Mouse (Mus musculus) intestine, embryonic 15.5 days (tissue): ENCODE measurements at regions not wholly inside any gene's neighbourhood (a gene's known extent, or its start where the extent isn't known, plus 50 kb on each side); places are given as distances from the start of the nearest gene placed in this dataset.

Source experiments
- ATAC-seq: fragments of 200-750 bp; cut with Nextera tagmentation; 2 replicates; pipeline ENCODE4 v1.8.0; 2017; ENCODE audit warnings: moderate TSS enrichment, moderate library complexity
- H3K27ac ChIP-seq: fragments of 300-500 bp; sonication (generic); 2 replicates; pipeline ENCODE4 v1.5.1; 2015; ENCODE audit warnings: mild to moderate bottlenecking, inconsistent platforms
- H3K27me3 ChIP-seq: fragments of 300-500 bp; sonication (generic); replicated peaks from 2 replicates; pipeline ENCODE4 v1.6.1; 2015; ENCODE audit warnings: inconsistent platforms
- H3K36me3 ChIP-seq: fragments of 300-500 bp; sonication (generic); 2 replicates; pipeline ENCODE4 v1.6.1; 2015; ENCODE audit warnings: inconsistent platforms
- H3K4me1 ChIP-seq: fragments of 300-500 bp; sonication (generic); replicated peaks from 2 replicates; pipeline ENCODE4 v1.6.1; 2015; ENCODE audit warnings: inconsistent platforms
- H3K4me2 ChIP-seq: fragments of 300-500 bp; sonication (generic); replicated peaks from 2 replicates; pipeline ENCODE4 v1.6.1; 2015; ENCODE audit warnings: mild to moderate bottlenecking, inconsistent platforms
- H3K4me3 ChIP-seq: fragments of 300-500 bp; sonication (generic); replicated peaks from 2 replicates; pipeline ENCODE4 v1.5.1; 2015; ENCODE audit warnings: inconsistent platforms
- H3K9ac ChIP-seq: fragments of 300-500 bp; sonication (generic); 2 replicates; pipeline ENCODE4 v1.6.1; 2015; ENCODE audit warnings: inconsistent platforms
- H3K9me3 ChIP-seq: fragments of 300-500 bp; sonication (generic); 2 replicates; pipeline ENCODE4 v1.6.1; 2016; ENCODE audit warnings: inconsistent platforms
- WGBS: fragments of 180-500 bp; shearing (Covaris S2); methylation state at CpG from one replicate; pipeline ENCODE4 v1.1.7; 2015; 5-methylcytosine and 5-hydroxymethylcytosine counted together

- no peak overlapping the region for H3K27ac ChIP-seq
- no peak for ATAC-seq
- no peaks in the 10 kb centered on the region for H3K9me3 ChIP-seq
- H3K36me3 ChIP-seq = no peaks in the 10 kb centered on the region
- H3K27me3 ChIP-seq = no peaks in the 10 kb centered on the region
- no peak overlapping the region for H3K4me2 ChIP-seq
- H3K9ac ChIP-seq = no peak overlapping the region
- no peak overlapping the region for H3K4me3 ChIP-seq
- no peaks in the 10 kb centered on the region for H3K4me1 ChIP-seq
These were observed 320.3 kb upstream of the Gm9747 start for GRCm38 (mm10) chr1:81912607-81913006.

GRCm38 (mm10) chr1:81913561-81913964 is 319.3 kb upstream of the Gm9747 start:
- Histone ChIP-seq H3K4me3 (no peak overlapping the region), H3K36me3 (no peaks in the 10 kb centered on the region), H3K9ac (no peak overlapping the region), H3K27me3 (no peaks in the 10 kb centered on the region), H3K4me2 (no peak overlapping the region), H3K27ac (no peak overlapping the region), H3K4me1 (no peaks in the 10 kb centered on the region), H3K9me3 (no peaks in the 10 kb centered on the region)
- 81% methylated on average over 4 of the region's 4 CpGs for WGBS
- no peak for ATAC-seq

DNA sequence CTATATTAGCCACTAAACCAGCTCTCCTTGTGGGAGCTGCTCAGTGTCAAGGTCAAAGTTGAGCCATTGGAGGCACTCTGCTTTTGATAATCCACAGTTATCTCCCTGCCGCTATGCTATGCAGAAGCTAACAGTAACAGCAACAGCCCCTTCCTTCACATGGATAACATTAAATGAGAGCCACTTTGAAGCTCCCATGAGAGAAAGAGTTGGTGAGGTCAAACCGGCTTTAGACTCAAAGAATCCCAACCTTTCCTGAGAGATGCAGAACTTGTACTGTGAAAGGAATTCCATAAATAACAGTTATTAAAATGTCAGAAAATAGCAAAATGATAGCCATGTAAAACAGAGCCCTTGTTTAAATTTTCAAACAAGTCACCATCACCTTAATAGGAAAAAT is 316.1 kb upstream of the Gm9747 start:
- Histone ChIP-seq H3K27ac (no peak overlapping the region), H3K9me3 (no peaks in the 10 kb centered on the region), H3K4me3 (no peak overlapping the region), H3K27me3 (no peaks in the 10 kb centered on the region), H3K9ac (no peak overlapping the region), H3K36me3 (no peaks in the 10 kb centered on the region), H3K4me1 (no peaks in the 10 kb centered on the region), H3K4me2 (no peak overlapping the region)
- WGBS = 56% methylated on average over 2 of the region's 2 CpGs
- no peak for ATAC-seq

GRCm38 (mm10) chr1:81927721-81928120 is 305.2 kb upstream of the Gm9747 start:
- Histone ChIP-seq H3K27me3 (no peaks in the 10 kb centered on the region), H3K9ac (no peak overlapping the region), H3K4me2 (no peak overlapping the region), H3K4me1 (no peaks in the 10 kb centered on the region), H3K27ac (no peak overlapping the region), H3K9me3 (no peaks in the 10 kb centered on the region), H3K4me3 (no peak overlapping the region), H3K36me3 (no peaks in the 10 kb centered on the region)
- no peak for ATAC-seq
- WGBS = 88% methylated on average over 5 of the region's 5 CpGs

- H3K4me1 ChIP-seq = no peaks in the 10 kb centered on the region
- no peaks in the 10 kb centered on the region for H3K27me3 ChIP-seq
- H3K9me3 ChIP-seq = no peaks in the 10 kb centered on the region
- no peaks in the 10 kb centered on the region for H3K36me3 ChIP-seq
- ATAC-seq = no peak
- H3K9ac ChIP-seq = no peak overlapping the region
- H3K4me2 ChIP-seq = no peak overlapping the region
- no peak overlapping the region for H3K27ac ChIP-seq
- no peak overlapping the region for H3K4me3 ChIP-seq
These were observed 299.8 kb upstream of the Gm9747 start for GRCm38 (mm10) chr1:81933064-81933463.

- Histone ChIP-seq H3K27ac (no peak overlapping the region), H3K4me1 (no peaks in the 10 kb centered on the region), H3K36me3 (no peaks in the 10 kb centered on the region), H3K4me3 (no peak overlapping the region), H3K9ac (no peak overlapping the region), H3K4me2 (no peak overlapping the region), H3K27me3 (no peaks in the 10 kb centered on the region), H3K9me3 (no peaks in the 10 kb centered on the region)
- no peak for ATAC-seq
- 66% methylated on average over 5 of the region's 5 CpGs for WGBS
These were observed 287.7 kb upstream of the Gm9747 start for GRCm38 (mm10) chr1:81945236-81945635.

DNA sequence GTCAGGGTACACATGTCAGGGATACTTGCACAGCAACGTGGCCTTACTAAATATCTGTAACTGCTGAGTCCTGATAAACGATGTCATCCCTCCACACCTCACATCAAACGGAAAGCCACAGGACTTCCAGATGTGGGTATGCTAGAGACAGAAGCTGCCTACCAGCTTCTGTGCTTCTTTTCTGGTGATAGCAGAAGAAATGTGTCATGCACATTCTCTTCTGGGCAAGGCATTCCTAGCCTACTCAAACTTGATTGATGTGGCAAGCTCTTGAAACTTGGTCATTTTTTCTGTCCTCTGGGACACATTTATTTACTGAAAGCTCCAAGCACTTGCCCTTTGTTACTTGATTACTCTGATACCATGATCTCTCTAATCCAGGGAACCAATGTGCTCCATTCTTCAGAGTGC is 282.8 kb upstream of the Gm9747 start:
- Histone ChIP-seq H3K27me3 (no peaks in the 10 kb centered on the region), H3K27ac (no peak overlapping the region), H3K36me3 (no peaks in the 10 kb centered on the region), H3K4me2 (no peak overlapping the region), H3K4me1 (no peaks in the 10 kb centered on the region), H3K9ac (no peak overlapping the region), H3K4me3 (no peak overlapping the region), H3K9me3 (no peaks in the 10 kb centered on the region)
- WGBS = 52% methylated on average over 3 of the region's 3 CpGs
- ATAC-seq = no peak

- Histone ChIP-seq H3K4me3 (no peak overlapping the region), H3K9ac (no peak overlapping the region), H3K36me3 (no peaks in the 10 kb centered on the region), H3K27me3 (no peaks in the 10 kb centered on the region), H3K4me2 (no peak overlapping the region), H3K27ac (no peak overlapping the region), H3K9me3 (no peaks in the 10 kb centered on the region), H3K4me1 (no peaks in the 10 kb centered on the region)
- ATAC-seq = no peak
- 64% methylated on average over 1 of the region's 1 CpGs for WGBS
These were observed 282.1 kb upstream of the Gm9747 start for GRCm38 (mm10) chr1:81950853-81951252.

DNA sequence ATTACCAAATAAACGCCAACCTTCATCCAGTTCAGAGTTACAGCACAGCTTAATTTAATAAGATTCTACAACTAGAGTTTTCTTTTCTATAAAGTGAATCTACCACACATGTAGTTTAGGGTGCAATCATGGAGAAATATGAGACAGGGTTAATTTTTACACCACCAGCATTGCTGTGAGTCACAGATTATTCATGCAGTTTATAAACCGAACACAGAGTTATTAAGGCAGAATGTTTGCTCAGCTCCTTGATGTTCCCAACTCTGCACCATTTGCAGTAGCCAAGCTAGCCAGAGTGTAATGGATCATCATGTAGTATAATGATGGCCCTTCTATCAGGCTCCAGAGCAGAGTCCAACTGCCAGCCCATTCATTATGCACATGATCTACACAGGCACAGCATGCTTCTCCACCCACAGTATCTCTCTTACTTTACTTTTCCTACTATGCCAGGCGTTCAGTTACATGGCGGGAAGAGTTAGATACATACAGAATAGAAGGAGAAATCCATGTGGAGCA is 281.4 kb upstream of the Gm9747 start:
- H3K4me3 ChIP-seq = no peak overlapping the region
- no peak overlapping the region for H3K9ac ChIP-seq
- no peaks in the 10 kb centered on the region for H3K27me3 ChIP-seq
- no peaks in the 10 kb centered on the region for H3K36me3 ChIP-seq
- no peak overlapping the region for H3K27ac ChIP-seq
- WGBS = 78% methylated on average over 4 of the region's 4 CpGs
- no peak overlapping the region for H3K4me2 ChIP-seq
- H3K9me3 ChIP-seq = no peaks in the 10 kb centered on the region
- no peaks in the 10 kb centered on the region for H3K4me1 ChIP-seq
- ATAC-seq = peak; percentile 51

DNA sequence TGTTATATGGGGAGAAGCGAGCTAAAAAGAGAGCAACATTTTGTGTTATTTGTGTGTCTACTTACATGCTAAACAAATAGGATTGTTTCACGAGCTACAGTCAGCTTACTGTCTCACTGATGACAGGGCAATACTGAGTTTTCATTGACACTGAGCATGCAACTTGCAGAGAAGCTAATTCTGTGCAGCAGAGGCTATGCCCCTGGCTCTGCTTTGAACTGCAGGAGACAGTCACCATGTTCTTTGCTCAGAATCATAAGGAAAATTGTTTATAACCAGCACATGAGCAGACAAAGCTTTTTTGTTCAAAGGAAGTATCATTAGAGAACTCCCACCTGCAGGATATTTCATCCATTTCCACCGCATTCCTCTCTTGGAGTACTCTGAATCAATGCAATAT is 280.8 kb upstream of the Gm9747 start:
- no peaks in the 10 kb centered on the region for H3K36me3 ChIP-seq
- no peak overlapping the region for H3K4me3 ChIP-seq
- WGBS = 69% methylated on average over 3 of the region's 3 CpGs
- no peak overlapping the region for H3K27ac ChIP-seq
- no peaks in the 10 kb centered on the region for H3K9me3 ChIP-seq
- no peaks in the 10 kb centered on the region for H3K27me3 ChIP-seq
- ATAC-seq = no peak
- H3K9ac ChIP-seq = no peak overlapping the region
- no peaks in the 10 kb centered on the region for H3K4me1 ChIP-seq
- no peak overlapping the region for H3K4me2 ChIP-seq

DNA sequence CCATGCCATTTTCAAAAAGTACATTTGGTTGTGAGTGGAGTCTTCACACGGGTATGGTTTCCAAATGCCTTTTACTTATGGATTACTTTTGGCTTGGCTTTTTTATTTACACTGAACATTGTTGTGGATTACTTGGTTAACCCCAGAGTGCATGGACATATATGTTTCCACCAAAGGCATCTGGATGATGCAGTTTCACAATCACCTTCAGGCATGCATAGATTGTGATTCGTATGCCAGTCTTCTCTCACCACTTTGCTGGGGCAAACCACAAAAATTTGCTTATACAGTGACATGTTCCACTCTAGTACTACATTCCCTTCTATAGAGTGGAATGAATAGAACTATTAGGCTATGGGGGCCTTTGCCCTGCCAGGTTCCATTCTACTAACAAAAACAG is 278.4 kb upstream of the Gm9747 start:
- Histone ChIP-seq H3K4me3 (no peak overlapping the region), H3K4me1 (no peaks in the 10 kb centered on the region), H3K9ac (no peak overlapping the region), H3K4me2 (no peak overlapping the region), H3K9me3 (no peaks in the 10 kb centered on the region), H3K27me3 (no peaks in the 10 kb centered on the region), H3K36me3 (no peaks in the 10 kb centered on the region), H3K27ac (no peak overlapping the region)
- no peak for ATAC-seq
- 73% methylated on average over 2 of the region's 2 CpGs for WGBS

DNA sequence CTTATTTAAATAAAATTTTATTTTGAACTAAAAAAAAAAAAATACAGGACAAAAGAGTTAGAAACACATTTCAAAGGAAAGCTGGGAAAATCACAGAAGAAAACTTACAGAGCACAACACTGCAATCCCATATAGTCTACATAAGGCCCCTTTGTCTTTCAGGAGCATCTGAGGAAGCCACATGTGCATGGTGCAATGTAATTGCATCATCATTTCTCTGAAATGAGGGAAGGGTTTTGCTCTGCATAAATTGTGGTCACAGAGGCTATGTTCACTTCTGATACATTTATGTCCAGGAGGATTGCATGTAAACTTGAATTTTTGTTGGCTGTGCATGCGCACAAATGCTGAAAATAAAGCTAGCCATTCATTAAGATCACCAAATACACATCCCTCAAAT is 265.9 kb upstream of the Gm9747 start:
- Histone ChIP-seq H3K4me2 (no peak overlapping the region), H3K4me1 (no peaks in the 10 kb centered on the region), H3K36me3 (no peaks in the 10 kb centered on the region), H3K9me3 (no peaks in the 10 kb centered on the region), H3K27me3 (no peaks in the 10 kb centered on the region), H3K9ac (no peak overlapping the region), H3K27ac (no peak overlapping the region), H3K4me3 (no peak overlapping the region)
- WGBS = 88% methylated on average over 1 of the region's 1 CpGs
- ATAC-seq = no peak

DNA sequence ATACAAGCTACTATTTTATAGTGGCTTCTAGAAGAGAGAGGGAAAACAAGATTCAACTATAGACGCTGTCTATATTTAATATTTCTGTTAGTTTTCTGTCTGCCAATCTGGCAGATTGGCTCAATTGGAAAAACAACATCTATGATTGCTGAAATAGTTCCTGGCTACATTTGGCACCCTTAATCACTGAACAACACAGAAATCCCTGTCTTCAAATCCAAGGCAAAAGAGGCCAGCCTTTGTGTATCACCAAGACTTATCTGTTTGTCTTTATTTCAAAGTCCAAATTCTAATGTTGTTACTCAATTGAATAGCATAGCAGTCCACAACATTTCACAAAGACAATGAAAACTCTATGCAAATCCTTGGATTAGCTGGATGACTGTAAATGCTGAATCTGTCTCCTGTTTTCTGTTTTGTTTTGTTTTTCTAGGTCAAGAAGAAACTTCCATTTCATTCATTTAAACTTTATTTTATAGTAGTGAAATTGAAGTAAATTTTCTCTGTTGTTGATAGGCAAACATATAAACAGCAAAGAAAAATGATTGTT is 265.1 kb upstream of the Gm9747 start:
- Histone ChIP-seq H3K27ac (no peak overlapping the region), H3K4me1 (no peaks in the 10 kb centered on the region), H3K9ac (no peak overlapping the region), H3K36me3 (no peaks in the 10 kb centered on the region), H3K4me2 (no peak overlapping the region), H3K27me3 (no peaks in the 10 kb centered on the region), H3K9me3 (no peaks in the 10 kb centered on the region), H3K4me3 (no peak overlapping the region)
- WGBS = 85% methylated on average over 1 of the region's 1 CpGs
- ATAC-seq = no peak
